Mouse (Mus musculus) stomach, embryonic 16.5 days (tissue): ENCODE data around the gene Ogfod1. TPM values are rescaled to one million over a fixed set of nuclear protein-coding genes. Genes with fewer than 3 reads are reported as not detected.
A peak's percentile ranks its signal among the peaks of the same experiment; 100 is the strongest.
"Not testable (repeated sequence)": the region's sequence is repeated elsewhere in the genome, so short reads cannot be mapped to it uniquely, and the experiment has no call there.

Source experiments
- ATAC-seq: fragments of 200-750 bp; cut with Nextera tagmentation; 2 replicates; pipeline ENCODE4 v1.8.0; 2017; ENCODE audit warnings: moderate number of reproducible peaks, moderate TSS enrichment; ENCODE audit not compliant: insufficient read depth, low FRiP score
- H3K27ac ChIP-seq: fragments of 300-500 bp; sonication (generic); 2 replicates; pipeline ENCODE4 v1.5.1; 2014; ENCODE audit warnings: low read length
- H3K27me3 ChIP-seq: fragments of 300-500 bp; sonication (generic); 2 replicates; pipeline ENCODE4 v1.6.1; 2014; ENCODE audit warnings: low read length, control low read depth, mixed read lengths; ENCODE audit not compliant: control insufficient read depth, insufficient read depth
- H3K36me3 ChIP-seq: fragments of 300-500 bp; sonication (generic); 2 replicates; pipeline ENCODE4 v1.6.1; 2014; ENCODE audit warnings: low read length; ENCODE audit not compliant: control insufficient read depth, insufficient read depth
- H3K4me1 ChIP-seq: fragments of 300-500 bp; sonication (generic); 2 replicates; pipeline ENCODE4 v1.6.1; 2014; ENCODE audit warnings: low read length, control low read depth, mixed read lengths; ENCODE audit not compliant: control insufficient read depth, insufficient read depth
- H3K4me2 ChIP-seq: fragments of 300-500 bp; sonication (generic); 2 replicates; pipeline ENCODE4 v1.6.1; 2014; ENCODE audit warnings: low read depth, low read length, mixed read lengths
- H3K4me3 ChIP-seq: fragments of 300-500 bp; sonication (generic); replicated peaks from 2 replicates; pipeline ENCODE4 v1.5.1; 2014; ENCODE audit warnings: mild to moderate bottlenecking, low read length
- H3K9ac ChIP-seq: fragments of 300-500 bp; sonication (generic); 2 replicates; pipeline ENCODE4 v1.6.1; 2014; ENCODE audit warnings: low read length
- H3K9me3 ChIP-seq: fragments of 300-500 bp; sonication (generic); replicated peaks from 2 replicates; pipeline ENCODE4 v1.6.1; 2016; ENCODE audit warnings: low read length, control low read depth; ENCODE audit not compliant: control insufficient read depth
- WGBS: fragments of 180-500 bp; shearing (Covaris S2); extraction: QIAGEN DNeasy Blood & Tissue Kit; methylation state at CpG from one replicate; pipeline ENCODE4 v1.1.7; 2014; 5-methylcytosine and 5-hydroxymethylcytosine counted together
- polyA plus RNA-seq: library from polyadenylated mRNA; unstranded; fragments of >200 nt; fragmentation: Nextera tagmentation; extraction: Ambion mirVana; gene quantifications from 2 replicates; pipeline ENCODE4 v1.2.1, GENCODE M21; 2015

Ogfod1 gene
- polyA plus RNA-seq, 1 experiment from 2014 or later = 15.5 TPM

DNA sequence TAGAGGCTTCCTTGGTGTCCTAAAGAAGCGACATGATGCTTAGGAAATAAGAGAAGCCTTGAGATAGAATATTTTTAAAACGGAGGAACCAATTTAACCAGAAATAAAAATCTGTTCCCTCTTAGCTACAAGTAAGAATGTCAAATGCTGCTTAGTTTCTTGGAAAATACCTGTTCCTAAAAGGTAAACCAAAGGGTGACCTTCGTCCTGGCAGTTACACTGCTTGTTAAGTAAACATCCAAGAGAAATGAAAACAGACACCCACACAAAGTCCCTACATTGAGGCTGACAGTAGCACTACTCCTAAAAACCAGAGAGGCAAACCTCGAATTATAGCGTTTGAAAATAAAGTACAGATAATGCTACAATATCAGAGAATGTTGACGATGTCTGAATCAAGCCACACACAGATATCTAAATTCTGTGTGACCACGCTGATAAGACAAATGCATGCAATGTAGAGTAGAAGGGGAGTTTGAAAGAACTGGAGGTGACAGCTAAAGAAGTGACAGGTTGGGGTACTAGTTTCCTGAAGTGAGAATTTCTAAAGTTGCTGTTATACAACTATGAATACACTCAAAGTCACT lies 23.9 kb upstream of the Ogfod1 start:
- 26% methylated on average over 7 of the region's 7 CpGs for WGBS
- H3K36me3 ChIP-seq = no peaks in the 10 kb centered on the region
- no peaks in the 10 kb centered on the region for H3K27me3 ChIP-seq
- peak overlapping the region; percentile 99 for H3K9ac ChIP-seq
- peaks cover 29% of the 10 kb centered on the region for H3K4me1 ChIP-seq
- peak overlapping the region; percentile 98 for H3K4me3 ChIP-seq
- no peak for ATAC-seq
- no peaks in the 10 kb centered on the region for H3K9me3 ChIP-seq
- peak overlapping the region; percentile 95 for H3K4me2 ChIP-seq
- peak overlapping the region; percentile 94 for H3K27ac ChIP-seq

DNA sequence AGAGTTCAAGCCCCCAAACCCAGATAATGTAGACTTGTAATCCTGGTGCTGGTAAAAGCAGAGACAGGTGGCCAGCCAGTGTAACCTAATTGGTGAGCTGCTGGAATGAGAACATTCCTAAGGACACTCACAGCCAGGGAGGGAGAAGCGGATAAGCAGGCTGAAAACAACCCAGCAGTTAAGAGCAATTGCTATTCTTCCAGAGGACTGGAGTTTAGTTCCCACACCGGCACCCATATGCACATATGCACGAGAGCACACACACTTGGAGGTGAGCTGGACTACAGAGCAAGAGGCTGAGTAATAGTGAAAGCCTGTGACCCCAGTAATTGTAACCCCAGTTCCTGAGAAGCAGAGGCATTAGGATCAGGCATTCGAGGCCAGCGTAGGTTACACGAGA lies 13.1 kb upstream of the Ogfod1 start:
- H3K9ac ChIP-seq = no peak overlapping the region
- no peak overlapping the region for H3K4me3 ChIP-seq
- H3K4me1 ChIP-seq = no peaks in the 10 kb centered on the region
- peaks cover 28% of the 10 kb centered on the region for H3K36me3 ChIP-seq
- 93% methylated on average over 6 of the region's 6 CpGs for WGBS
- H3K27ac ChIP-seq = no peak overlapping the region
- no peak overlapping the region for H3K4me2 ChIP-seq
- H3K9me3 ChIP-seq = no peaks in the 10 kb centered on the region
- no peak for ATAC-seq
- no peaks in the 10 kb centered on the region for H3K27me3 ChIP-seq

DNA sequence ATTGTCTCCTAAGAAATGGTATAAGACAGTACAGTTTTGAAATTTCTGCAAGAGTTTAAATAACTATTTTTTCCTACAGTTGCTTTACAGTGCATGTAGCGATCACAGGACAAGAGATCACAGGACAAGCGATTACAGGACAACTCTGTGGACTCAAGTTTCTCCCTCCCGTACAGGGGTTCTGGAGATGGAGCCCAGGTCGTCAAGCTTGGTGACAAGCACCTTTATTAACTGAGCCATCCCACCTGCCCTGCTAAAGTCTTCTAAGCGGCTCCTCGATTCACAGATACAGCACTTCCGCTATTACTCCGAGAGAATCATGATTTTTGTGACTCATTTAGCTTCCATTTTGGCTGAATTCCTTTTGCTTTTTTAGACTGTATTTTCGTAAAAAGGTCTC lies 7.3 kb upstream of the Ogfod1 start:
- H3K9ac ChIP-seq = no peak overlapping the region
- no peak overlapping the region for H3K27ac ChIP-seq
- WGBS = 93% methylated on average over 9 of the region's 9 CpGs
- H3K27me3 ChIP-seq = no peaks in the 10 kb centered on the region
- no peak overlapping the region for H3K4me3 ChIP-seq
- no peak for ATAC-seq
- no peak overlapping the region for H3K4me2 ChIP-seq
- H3K4me1 ChIP-seq = peaks cover 4% of the 10 kb centered on the region; the same call in 1 of the 2 replicates
- H3K9me3 ChIP-seq = no peaks in the 10 kb centered on the region
- H3K36me3 ChIP-seq = peaks cover 19% of the 10 kb centered on the region; the same call in 1 of the 2 replicates

DNA sequence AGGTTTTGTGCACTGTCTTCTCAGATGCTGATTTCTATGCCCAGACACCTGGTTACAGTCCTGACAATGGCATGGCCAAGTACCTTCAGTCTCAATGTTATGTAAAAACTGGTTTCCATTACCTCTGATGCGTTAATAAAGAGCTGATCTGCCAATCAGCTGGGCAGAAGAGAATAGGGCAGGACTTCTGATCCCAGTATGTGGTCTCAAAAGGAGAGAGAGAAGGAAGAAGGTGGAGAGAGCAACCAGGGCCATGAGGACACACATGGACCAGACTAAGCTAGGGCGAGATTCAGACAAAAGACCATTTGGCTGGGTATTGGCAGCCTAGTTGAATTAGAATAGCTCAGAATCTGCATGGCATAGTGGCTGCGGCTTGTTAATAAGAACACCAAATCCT lies 3.4 kb upstream of the Ogfod1 start:
- Histone ChIP-seq H3K9me3 (no peaks in the 10 kb centered on the region), H3K4me1 (peaks cover 19% of the 10 kb centered on the region), H3K36me3 (0 out of 2 replicates have a peak, but pooled peaks cover 4% of the 10 kb centered on the region), H3K27ac (no peak overlapping the region), H3K4me3 (no peak overlapping the region), H3K27me3 (no peaks in the 10 kb centered on the region), H3K9ac (no peak overlapping the region), H3K4me2 (no peak overlapping the region)
- ATAC-seq = no peak
- 79% methylated on average over 3 of the region's 3 CpGs for WGBS

DNA sequence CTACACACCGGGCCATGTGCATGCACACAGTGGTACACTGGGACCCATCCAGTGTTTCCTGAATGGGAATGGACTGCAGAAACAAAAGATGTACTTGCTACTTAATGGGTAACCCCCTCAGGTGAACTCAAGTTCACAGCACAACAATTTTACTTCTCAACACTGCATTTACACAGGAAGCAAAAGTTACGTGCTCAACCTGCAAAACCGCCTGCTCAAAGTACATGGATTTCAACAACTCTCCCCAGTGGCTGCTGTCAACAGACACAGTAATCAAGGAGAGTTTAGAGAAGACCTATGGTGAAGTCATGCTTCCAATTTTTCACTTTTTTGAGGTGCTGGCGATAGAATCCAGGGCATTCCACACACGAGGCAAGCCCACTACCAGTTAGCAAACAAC lies 1.8 kb upstream of the Ogfod1 start:
- H3K9me3 ChIP-seq = no peaks in the 10 kb centered on the region
- 44% methylated on average over 5 of the region's 5 CpGs for WGBS
- ATAC-seq = no peak
- peak overlapping the region; percentile 24; the same call in 1 of the 2 replicates for H3K9ac ChIP-seq
- H3K4me1 ChIP-seq = peaks cover 19% of the 10 kb centered on the region
- no peak overlapping the region for H3K27ac ChIP-seq
- H3K4me2 ChIP-seq = peak overlapping the region; percentile 89
- H3K27me3 ChIP-seq = no peaks in the 10 kb centered on the region
- H3K4me3 ChIP-seq = peak overlapping the region; percentile 10
- H3K36me3 ChIP-seq = no peaks in the 10 kb centered on the region

DNA sequence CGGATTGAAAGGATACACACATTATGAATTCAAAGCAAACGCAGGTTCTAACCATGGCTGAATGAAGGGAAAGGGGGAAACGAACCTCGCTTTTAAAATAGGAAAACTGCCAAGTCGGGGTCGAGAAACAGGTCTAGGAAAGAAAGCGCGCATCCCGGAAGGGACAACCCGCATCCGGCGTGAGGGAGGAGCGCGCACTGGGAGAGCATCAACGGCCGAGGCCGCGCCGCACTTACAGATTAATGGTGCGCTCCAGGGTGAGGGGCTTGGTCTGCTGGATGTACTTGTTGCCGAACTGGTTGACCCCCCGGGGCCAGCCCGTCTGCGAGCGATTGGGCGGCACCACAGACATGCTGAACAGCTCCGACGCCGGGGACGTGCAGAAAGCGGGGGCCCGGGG lies 457 bp upstream of the Ogfod1 start:
- peak overlapping the region; percentile 75 for H3K9ac ChIP-seq
- H3K36me3 ChIP-seq, H3K9me3 ChIP-seq, H3K27me3 ChIP-seq: not testable (repeated sequence)
- ATAC-seq = peak; percentile 87
- H3K27ac ChIP-seq = peak overlapping the region; percentile 61
- WGBS = under 1% methylated on average over 21 of the region's 32 CpGs
- H3K4me2 ChIP-seq = peak overlapping the region; percentile 89
- H3K4me3 ChIP-seq = peak overlapping the region; percentile 78
- H3K4me1 ChIP-seq = peaks cover 19% of the 10 kb centered on the region

DNA sequence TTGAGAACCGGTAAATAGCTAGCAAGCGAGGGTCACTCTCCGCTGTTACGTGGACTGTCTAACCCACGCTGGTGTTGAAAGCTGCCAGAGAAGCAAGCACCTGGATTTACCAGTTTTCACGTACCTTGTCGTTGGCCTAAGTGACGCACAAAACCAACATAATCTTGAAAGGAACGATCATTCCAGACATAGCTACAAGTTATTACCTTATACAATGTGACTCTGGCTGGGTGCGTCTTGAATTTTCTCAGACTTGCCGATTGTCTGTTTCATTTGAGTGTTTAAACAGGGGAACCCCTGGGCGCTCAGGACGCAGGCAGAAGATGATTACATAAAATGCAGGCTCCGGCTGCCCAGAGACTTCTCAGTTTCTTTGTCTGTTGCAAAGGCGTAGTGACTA lies 808 bp downstream of the Ogfod1 start:
- Histone ChIP-seq H3K36me3 (no peaks in the 10 kb centered on the region), H3K9me3 (no peaks in the 10 kb centered on the region), H3K9ac (peak overlapping the region; percentile 83), H3K4me2 (peak overlapping the region; percentile 83), H3K4me1 (peaks cover 19% of the 10 kb centered on the region), H3K27me3 (no peaks in the 10 kb centered on the region), H3K4me3 (peak overlapping the region; percentile 78), H3K27ac (peak overlapping the region; percentile 70)
- WGBS = 4% methylated on average over 15 of the region's 15 CpGs
- no peak for ATAC-seq

DNA sequence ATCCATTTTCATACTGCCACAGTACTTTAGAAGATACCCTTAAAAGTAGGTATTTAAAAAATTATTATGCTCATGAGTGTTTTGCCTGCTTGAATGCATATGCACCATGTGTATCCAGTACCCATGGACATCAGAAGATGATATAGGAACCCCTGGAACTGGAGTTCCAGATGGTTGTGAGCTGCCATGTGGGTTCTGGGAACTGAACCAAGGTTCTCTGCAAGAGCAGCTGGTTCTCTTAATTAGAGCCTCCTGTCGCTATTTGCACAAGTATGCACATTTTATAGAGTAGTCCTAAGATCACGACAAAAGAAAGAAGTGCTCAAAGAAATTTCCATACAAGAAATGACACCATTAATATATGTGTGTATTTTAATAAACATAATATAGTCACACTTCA lies 10.8 kb downstream of the Ogfod1 start:
- Histone ChIP-seq H3K9me3 (no peaks in the 10 kb centered on the region), H3K4me1 (no peaks in the 10 kb centered on the region), H3K27me3 (no peaks in the 10 kb centered on the region), H3K9ac (no peak overlapping the region), H3K4me3 (no peak overlapping the region), H3K4me2 (no peak overlapping the region), H3K36me3 (peaks cover 2% of the 10 kb centered on the region; the same call in 1 of the 2 replicates), H3K27ac (no peak overlapping the region)
- WGBS = 69% methylated on average over 2 of the region's 2 CpGs
- no peak for ATAC-seq

DNA sequence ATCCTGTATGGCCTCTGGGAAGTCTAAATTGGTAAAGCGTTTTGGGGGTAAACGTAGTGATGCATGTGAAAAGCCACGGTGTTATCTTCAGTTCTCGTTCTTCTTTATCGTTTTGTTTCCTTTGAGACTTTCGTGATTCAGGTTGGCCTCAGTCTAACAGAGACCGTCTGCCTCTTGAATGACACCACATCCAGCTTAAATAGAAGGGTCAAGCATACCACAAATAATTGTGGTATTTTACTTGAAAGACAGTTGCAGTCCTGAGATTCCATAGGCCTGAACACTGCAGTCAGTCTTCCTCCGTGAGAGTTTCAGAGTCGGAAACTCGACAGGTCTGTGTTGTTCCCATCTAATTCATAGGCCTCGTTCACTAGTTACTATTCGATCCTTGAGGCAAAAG lies 15.7 kb downstream of the Ogfod1 start:
- Histone ChIP-seq H3K27me3 (no peaks in the 10 kb centered on the region), H3K9ac (no peak overlapping the region), H3K9me3 (no peaks in the 10 kb centered on the region), H3K4me3 (no peak overlapping the region), H3K27ac (no peak overlapping the region), H3K4me1 (no peaks in the 10 kb centered on the region), H3K36me3 (peaks cover 10% of the 10 kb centered on the region; the same call in 1 of the 2 replicates), H3K4me2 (no peak overlapping the region)
- WGBS = 87% methylated on average over 12 of the region's 12 CpGs
- ATAC-seq = no peak
